Mouse (Mus musculus) embryonic facial prominence, embryonic 12.5 days (tissue): ENCODE measurements around the gene Insyn1. TPM values are rescaled to one million over a fixed set of nuclear protein-coding genes. Genes with fewer than 3 reads are reported as not detected.

Experiments used
- ATAC-seq: fragments of 200-750 bp; cut with Nextera tagmentation; 2 replicates; pipeline ENCODE4 v1.8.0; 2017; ENCODE audit not compliant: insufficient number of reproducible peaks, insufficient read depth, low FRiP score, low TSS enrichment
- H3K27ac ChIP-seq: fragments of 300-500 bp; sonication (generic); 2 replicates; pipeline ENCODE4 v1.5.1; 2016; ENCODE audit warnings: mild to moderate bottlenecking
- H3K27me3 ChIP-seq: fragments of 300-500 bp; sonication (generic); 2 replicates; pipeline ENCODE4 v1.6.1; 2016; ENCODE audit warnings: mild to moderate bottlenecking, moderate library complexity
- H3K36me3 ChIP-seq: fragments of 300-500 bp; sonication (generic); 2 replicates; pipeline ENCODE4 v1.6.1; 2016; ENCODE audit warnings: mild to moderate bottlenecking
- H3K4me1 ChIP-seq: fragments of 300-500 bp; sonication (generic); 2 replicates; pipeline ENCODE4 v1.6.1; 2016
- H3K4me2 ChIP-seq: fragments of 300-500 bp; sonication (generic); replicated peaks from 2 replicates; pipeline ENCODE4 v1.6.1; 2016; ENCODE audit warnings: mild to moderate bottlenecking, moderate library complexity
- H3K4me3 ChIP-seq: fragments of 300-500 bp; sonication (generic); 2 replicates; pipeline ENCODE4 v1.5.1; 2016; ENCODE audit warnings: mild to moderate bottlenecking
- H3K9ac ChIP-seq: fragments of 300-500 bp; sonication (generic); 2 replicates; pipeline ENCODE4 v1.6.1; 2016; ENCODE audit warnings: mild to moderate bottlenecking, moderate library complexity
- H3K9me3 ChIP-seq: fragments of 300-500 bp; sonication (generic); 2 replicates; pipeline ENCODE4 v1.6.1; 2016; ENCODE audit warnings: mild to moderate bottlenecking, moderate library complexity
- WGBS: fragments of 180-500 bp; shearing (Covaris S2); methylation state at CpG from one replicate; pipeline ENCODE4 v1.1.7; 2016; 5-methylcytosine and 5-hydroxymethylcytosine counted together
- polyA plus RNA-seq: library from polyadenylated mRNA; unstranded; fragments of >200 nt; fragmentation: Nextera tagmentation; extraction: Ambion mirVana; gene quantifications from 2 replicates; pipeline ENCODE4 v1.2.1, GENCODE M21; 2016

The Insyn1 gene
- polyA plus RNA-seq, 1 experiment from 2014 or later, result 5.9 TPM

- 6% methylated on average over 7 of the region's 7 CpGs for WGBS
- Histone ChIP-seq H3K9me3 (no peaks in the 10 kb centered on the region), H3K4me2 (peak overlapping the region; percentile 91), H3K27ac (no peak overlapping the region), H3K36me3 (0 out of 2 replicates have a peak, but pooled peaks cover 2% of the 10 kb centered on the region), H3K27me3 (peaks cover 25% of the 10 kb centered on the region), H3K9ac (peak overlapping the region; percentile 46), H3K4me1 (peaks cover 22% of the 10 kb centered on the region), H3K4me3 (peak overlapping the region; percentile 64)
- no peak for ATAC-seq
Observed at GRCm38 (mm10) chr9:58489865-58490165, 1.4 kb downstream of the Insyn1 start.

DNA sequence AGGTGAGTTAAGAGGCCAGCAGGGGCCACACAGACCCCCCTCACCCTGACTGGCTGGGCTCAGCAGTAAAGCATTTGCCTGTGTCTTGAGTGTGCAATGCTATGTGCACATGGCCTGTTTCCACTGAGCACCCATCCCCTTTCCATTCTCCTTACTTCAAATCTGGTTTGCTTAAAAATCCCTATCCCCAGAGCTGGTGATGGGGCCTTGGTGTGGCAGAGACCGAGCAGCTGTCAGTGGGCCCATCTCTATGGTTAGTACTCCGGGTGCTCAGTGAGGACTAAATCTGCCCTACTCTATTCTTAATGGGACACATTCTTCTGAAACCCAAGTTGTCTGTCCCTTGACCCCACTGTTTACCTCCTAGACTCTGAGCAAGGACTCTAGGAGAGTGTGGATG is 2.0 kb downstream of the Insyn1 start:
- Histone ChIP-seq H3K36me3 (0 out of 2 replicates have a peak, but pooled peaks cover 2% of the 10 kb centered on the region), H3K4me3 (peak overlapping the region; percentile 64), H3K4me1 (peaks cover 22% of the 10 kb centered on the region), H3K9me3 (no peaks in the 10 kb centered on the region), H3K4me2 (peak overlapping the region; percentile 91), H3K9ac (peak overlapping the region; percentile 46; the same call in 1 of the 2 replicates), H3K27ac (no peak overlapping the region), H3K27me3 (peaks cover 22% of the 10 kb centered on the region)
- WGBS, result 62% methylated on average over 2 of the region's 2 CpGs
- ATAC-seq, result no peak

GRCm38 (mm10) chr9:58495035-58495434 is 6.6 kb downstream of the Insyn1 start:
- H3K4me2 ChIP-seq, result no peak overlapping the region
- H3K27me3 ChIP-seq, result 0 out of 2 replicates have a peak, but pooled peaks cover 5% of the 10 kb centered on the region
- H3K9ac ChIP-seq, result no peak overlapping the region
- WGBS, result 74% methylated on average over 2 of the region's 2 CpGs
- no peak for ATAC-seq
- H3K27ac ChIP-seq, result no peak overlapping the region
- H3K4me3 ChIP-seq, result no peak overlapping the region
- peaks cover 8% of the 10 kb centered on the region for H3K4me1 ChIP-seq
- H3K36me3 ChIP-seq, result peaks cover 7% of the 10 kb centered on the region; the same call in 1 of the 2 replicates
- no peaks in the 10 kb centered on the region for H3K9me3 ChIP-seq

DNA sequence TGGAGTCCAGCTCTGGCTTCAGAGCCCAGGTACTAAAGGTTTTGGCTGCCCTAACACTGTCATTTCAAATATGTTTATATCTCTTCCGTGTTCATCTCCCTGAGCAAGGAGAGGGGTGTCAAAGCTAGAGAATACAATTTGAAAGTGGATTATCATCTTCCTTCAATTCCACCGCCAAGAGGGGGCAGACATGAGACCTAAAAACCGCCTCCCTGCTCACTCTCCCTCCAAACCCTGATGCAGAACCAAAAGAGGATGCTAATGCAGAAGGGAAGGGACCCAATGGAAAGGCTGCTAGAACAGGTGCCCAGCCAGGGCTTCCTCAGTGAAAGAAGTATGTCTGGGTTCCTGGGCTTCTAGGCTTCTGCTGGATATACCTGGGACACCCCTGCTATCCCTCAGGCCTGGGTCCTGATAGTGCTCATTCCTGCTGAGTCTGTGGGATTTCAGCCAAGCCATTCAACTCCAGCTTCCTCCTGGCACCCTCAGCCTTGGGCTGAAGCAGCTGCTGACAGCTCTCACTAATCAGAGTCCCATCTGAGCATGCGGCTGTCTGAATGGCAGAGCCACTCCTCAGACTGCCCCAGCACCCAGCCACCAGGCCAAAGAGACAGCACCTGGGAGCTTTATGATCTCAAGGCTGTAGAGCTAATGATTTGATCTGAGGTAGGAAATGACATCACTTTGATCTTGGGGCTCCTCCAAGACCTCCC is 8.2 kb downstream of the Insyn1 start:
- ATAC-seq, result no peak
- no peaks in the 10 kb centered on the region for H3K9me3 ChIP-seq
- H3K4me1 ChIP-seq, result no peaks in the 10 kb centered on the region
- H3K27ac ChIP-seq, result no peak overlapping the region
- 33% methylated on average over 4 of the region's 4 CpGs for WGBS
- no peaks in the 10 kb centered on the region for H3K27me3 ChIP-seq
- H3K36me3 ChIP-seq, result peaks cover 7% of the 10 kb centered on the region; the same call in 1 of the 2 replicates
- H3K4me3 ChIP-seq, result no peak overlapping the region
- no peak overlapping the region for H3K4me2 ChIP-seq
- H3K9ac ChIP-seq, result no peak overlapping the region

- Histone ChIP-seq H3K36me3 (peaks cover 5% of the 10 kb centered on the region; the same call in 1 of the 2 replicates), H3K4me3 (no peak overlapping the region), H3K4me2 (no peak overlapping the region), H3K9me3 (no peaks in the 10 kb centered on the region), H3K27me3 (no peaks in the 10 kb centered on the region), H3K9ac (no peak overlapping the region), H3K4me1 (no peaks in the 10 kb centered on the region), H3K27ac (no peak overlapping the region)
- ATAC-seq, result no peak
- WGBS, result 68% methylated on average over 4 of the region's 4 CpGs
Observed at GRCm38 (mm10) chr9:58497942-58498341, 9.5 kb downstream of the Insyn1 start.

GRCm38 (mm10) chr9:58500946-58501345 is 12.5 kb downstream of the Insyn1 start:
- Histone ChIP-seq H3K4me2 (no peak overlapping the region), H3K27me3 (no peaks in the 10 kb centered on the region), H3K4me3 (no peak overlapping the region), H3K27ac (no peak overlapping the region), H3K4me1 (0 out of 2 replicates have a peak, but pooled peaks cover 3% of the 10 kb centered on the region), H3K9me3 (no peaks in the 10 kb centered on the region), H3K36me3 (peaks cover 5% of the 10 kb centered on the region; the same call in 1 of the 2 replicates), H3K9ac (no peak overlapping the region)
- 83% methylated on average over 5 of the region's 5 CpGs for WGBS
- ATAC-seq, result no peak

GRCm38 (mm10) chr9:58507216-58508005 is 19.0 kb downstream of the Insyn1 start:
- no peak overlapping the region for H3K4me3 ChIP-seq
- H3K27me3 ChIP-seq, result no peaks in the 10 kb centered on the region
- no peaks in the 10 kb centered on the region for H3K9me3 ChIP-seq
- H3K4me1 ChIP-seq, result 0 out of 2 replicates have a peak, but pooled peaks cover 3% of the 10 kb centered on the region
- H3K36me3 ChIP-seq, result no peaks in the 10 kb centered on the region
- WGBS, result 77% methylated on average over 8 of the region's 8 CpGs
- H3K9ac ChIP-seq, result no peak overlapping the region
- no peak overlapping the region for H3K27ac ChIP-seq
- no peak overlapping the region for H3K4me2 ChIP-seq
- ATAC-seq, result no peak

DNA sequence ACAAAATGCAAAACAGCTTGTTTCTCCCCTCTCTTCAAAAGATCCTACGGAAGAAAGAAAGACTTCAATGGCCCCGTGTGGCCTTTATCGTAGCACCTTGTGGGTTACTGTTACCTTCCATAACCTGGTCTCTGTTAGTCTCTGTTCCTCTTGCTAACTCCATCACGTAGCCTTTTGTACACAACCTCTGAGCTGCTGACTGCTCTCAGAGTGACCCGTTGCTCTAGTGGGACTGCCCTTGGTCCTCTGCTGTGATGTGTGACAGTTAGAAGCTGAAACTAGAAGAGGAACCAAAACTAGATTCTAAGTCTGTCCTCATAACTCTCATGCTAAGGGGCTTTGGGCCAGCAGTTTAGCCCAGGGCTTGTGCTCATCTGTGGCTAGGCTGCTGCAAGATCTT is 22.0 kb downstream of the Insyn1 start:
- H3K27ac ChIP-seq, result no peak overlapping the region
- H3K4me1 ChIP-seq, result 0 out of 2 replicates have a peak, but pooled peaks cover 3% of the 10 kb centered on the region
- no peaks in the 10 kb centered on the region for H3K9me3 ChIP-seq
- WGBS, result 85% methylated on average over 5 of the region's 5 CpGs
- H3K4me2 ChIP-seq, result no peak overlapping the region
- no peaks in the 10 kb centered on the region for H3K36me3 ChIP-seq
- H3K4me3 ChIP-seq, result no peak overlapping the region
- no peaks in the 10 kb centered on the region; the same call in 1 of the 2 replicates for H3K27me3 ChIP-seq
- ATAC-seq, result no peak
- no peak overlapping the region for H3K9ac ChIP-seq

DNA sequence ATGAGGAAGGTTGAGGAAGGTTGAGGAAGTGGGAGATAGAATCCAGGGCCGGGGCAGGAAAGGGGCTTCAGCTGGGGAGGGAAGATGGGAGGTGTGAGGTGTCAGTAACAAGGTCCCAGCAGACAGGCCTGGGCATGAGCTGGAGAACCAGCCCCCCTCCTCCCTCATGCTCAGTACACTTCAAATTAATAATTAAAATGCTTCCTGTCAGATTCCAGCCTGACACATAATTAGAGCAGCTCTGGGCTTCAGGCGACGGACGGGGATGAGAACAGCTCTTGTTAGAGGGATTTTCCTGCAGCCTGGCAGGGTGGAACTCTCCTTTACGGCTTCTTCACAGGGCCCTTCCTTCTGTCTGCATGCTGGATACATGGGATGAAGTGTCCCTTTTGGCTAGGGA is 25.3 kb downstream of the Insyn1 start:
- no peak overlapping the region for H3K27ac ChIP-seq
- WGBS, result 41% methylated on average over 5 of the region's 5 CpGs

DNA sequence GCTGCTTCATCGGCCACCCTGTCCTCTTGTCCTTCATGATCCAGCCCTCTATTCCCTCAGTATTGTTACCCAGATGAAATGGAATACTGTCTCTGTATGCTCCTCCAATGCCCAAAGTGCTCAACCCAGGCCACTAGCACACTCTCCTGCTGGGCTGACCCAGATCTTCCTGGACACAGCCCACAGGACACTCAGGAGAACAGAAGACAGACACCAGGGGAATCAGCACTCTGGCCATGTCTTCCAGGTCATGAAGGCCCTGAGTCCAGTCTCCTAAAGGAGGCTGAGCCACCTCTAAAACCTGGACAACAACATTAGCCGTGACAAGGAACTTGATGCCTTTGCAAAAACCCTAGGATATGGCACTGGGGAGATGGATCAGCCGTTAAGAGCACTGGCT is 28.1 kb downstream of the Insyn1 start:
- no peaks in the 10 kb centered on the region for H3K36me3 ChIP-seq
- no peak overlapping the region for H3K4me2 ChIP-seq
- H3K4me3 ChIP-seq, result no peak overlapping the region
- H3K9ac ChIP-seq, result no peak overlapping the region
- no peaks in the 10 kb centered on the region for H3K9me3 ChIP-seq
- H3K4me1 ChIP-seq, result peaks cover 9% of the 10 kb centered on the region; the same call in 1 of the 2 replicates
- H3K27ac ChIP-seq, result no peak overlapping the region
- H3K27me3 ChIP-seq, result no peaks in the 10 kb centered on the region; the same call in 1 of the 2 replicates
- 76% methylated on average over 3 of the region's 3 CpGs for WGBS
- ATAC-seq, result no peak

More for the DNA sequence above, 25.3 kb downstream of the Insyn1 start:
- Histone ChIP-seq H3K27me3 (no peaks in the 10 kb centered on the region; the same call in 1 of the 2 replicates), H3K36me3 (no peaks in the 10 kb centered on the region), H3K9ac (no peak overlapping the region), H3K9me3 (no peaks in the 10 kb centered on the region), H3K4me1 (peaks cover 7% of the 10 kb centered on the region; the same call in 1 of the 2 replicates), H3K4me3 (no peak overlapping the region), H3K4me2 (no peak overlapping the region)
- ATAC-seq, result no peak

GRCm38 (mm10) chr9:58517866-58518750 is 29.7 kb downstream of the Insyn1 start:
- H3K4me3 ChIP-seq, result no peak overlapping the region
- ATAC-seq, result no peak
- H3K36me3 ChIP-seq, result no peaks in the 10 kb centered on the region
- H3K4me1 ChIP-seq, result peaks cover 15% of the 10 kb centered on the region; the same call in 1 of the 2 replicates
- no peaks in the 10 kb centered on the region for H3K9me3 ChIP-seq
- H3K27ac ChIP-seq, result peak overlapping the region; percentile 69
- no peak overlapping the region for H3K9ac ChIP-seq
- 26% methylated on average over 9 of the region's 9 CpGs for WGBS
- no peaks in the 10 kb centered on the region; the same call in 1 of the 2 replicates for H3K27me3 ChIP-seq
- H3K4me2 ChIP-seq, result no peak overlapping the region
